Mouse (Mus musculus): ENCODE measurements around the gene Mettl16. TPM values are rescaled to one million over a fixed set of nuclear protein-coding genes. Genes with fewer than 3 reads are reported as not detected.

Gene Mettl16
- polyA plus RNA-seq (2012), result 24.8 and 34.6 TPM in 2 replicates

GRCm38 (mm10) chr11:74770595-74771207 lies at the start of gene Mettl16:
Gene Mettl16, plus strand, starts transcription at chr11:74770830.
- TF ChIP-seq GATA1 (IDR thresholded peaks at IDR 0.05; ENCODE audit: low read length), result no peak

GRCm38 (mm10) chr11:74721141-74721540 lies 49.5 kb upstream of the Mettl16 start:
- TF ChIP-seq GATA1 (IDR thresholded peaks at IDR 0.05; ENCODE audit: low read length), result no peak

GRCm38 (mm10) chr11:74721971-74722370 lies 48.7 kb upstream of the Mettl16 start:
- TF ChIP-seq GATA1 (IDR thresholded peaks at IDR 0.05; ENCODE audit: low read length), result no peak

DNA sequence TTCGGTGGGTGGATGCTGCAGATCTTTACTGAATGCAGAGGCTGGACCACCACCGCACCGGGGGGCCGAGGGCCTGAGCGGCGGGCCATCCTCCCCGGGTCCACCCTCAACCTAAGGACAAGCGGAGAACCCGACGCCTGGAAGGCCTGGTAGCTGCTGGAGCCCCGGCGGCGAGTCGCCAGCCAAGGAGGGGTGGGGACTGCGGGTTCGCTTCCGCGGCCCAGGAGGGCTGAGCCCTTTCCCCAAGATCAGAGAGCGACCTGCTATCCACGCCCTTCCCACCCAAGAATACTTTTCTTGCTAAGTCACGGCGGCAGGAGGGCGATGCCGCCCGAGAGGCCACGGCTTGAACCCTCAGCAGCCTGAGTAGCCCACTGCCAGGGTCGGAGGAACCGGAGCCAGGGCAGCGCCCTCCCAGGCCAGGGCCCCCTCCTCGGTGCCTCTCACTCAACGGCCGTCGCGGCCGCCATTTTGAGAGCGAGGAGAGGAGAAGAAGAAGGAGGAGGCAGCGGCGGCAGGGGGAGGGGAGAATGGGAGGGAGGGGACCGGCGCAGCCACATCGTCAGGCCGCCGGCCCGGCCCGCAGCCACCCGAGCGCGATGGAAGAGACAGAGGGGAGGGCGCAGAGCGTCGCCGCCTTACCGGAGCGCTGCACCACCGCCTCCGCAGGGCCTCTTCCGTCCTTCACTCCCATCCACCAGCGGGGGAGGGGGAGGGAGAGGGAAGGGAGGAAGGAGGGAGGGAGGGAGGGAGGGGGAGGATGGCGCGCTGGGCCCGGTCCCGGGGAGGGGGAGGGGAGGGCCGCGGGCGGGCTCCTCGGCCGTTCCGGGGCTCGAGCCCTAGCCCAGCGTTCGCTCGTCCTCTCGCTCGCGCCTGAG lies 47.0 kb upstream of the Mettl16 start:
- TF ChIP-seq GATA1 (IDR thresholded peaks at IDR 0.05; ENCODE audit: low read length), result no peak

DNA sequence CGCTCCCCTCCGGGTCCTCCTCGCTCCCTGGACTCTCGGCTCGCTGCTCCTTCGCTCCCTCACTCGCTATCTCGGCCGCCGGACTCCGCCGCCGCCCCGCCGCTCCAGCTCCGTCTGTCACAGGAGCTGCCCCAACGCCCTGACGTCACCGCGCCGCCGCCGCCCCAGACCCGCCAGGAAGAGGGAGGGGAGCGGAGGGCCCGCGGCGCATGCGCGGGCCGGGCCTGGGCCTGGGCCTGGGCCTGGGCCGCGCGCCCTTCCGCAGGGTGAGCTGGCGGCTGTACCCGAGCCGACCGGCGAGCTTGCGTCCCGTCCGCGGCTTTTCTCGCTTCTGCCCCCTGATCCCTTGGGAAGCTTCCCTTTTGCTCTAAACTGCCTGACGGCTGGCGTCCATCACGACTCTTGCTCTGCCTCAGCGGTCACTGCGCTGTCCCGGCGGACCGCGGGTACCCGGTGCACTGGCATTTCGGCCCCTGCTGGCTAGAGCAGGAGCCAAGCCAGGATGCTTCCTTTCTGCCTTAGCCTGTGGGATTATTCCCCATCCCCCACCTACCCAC lies 46.3 kb upstream of the Mettl16 start, which contains the start of gene Pafah1b1:
Gene Pafah1b1 (minus strand): TSS at position 436 of the 557 bp plus-strand sequence.
- no peak for TF ChIP-seq GATA1 (IDR thresholded peaks at IDR 0.05; ENCODE audit: low read length)

- TF ChIP-seq GATA1 (IDR thresholded peaks at IDR 0.05; ENCODE audit: low read length), result no peak
Measured at GRCm38 (mm10) chr11:74725181-74725580, 45.4 kb upstream of the Mettl16 start.

GRCm38 (mm10) chr11:74734917-74735316 lies 35.7 kb upstream of the Mettl16 start:
- TF ChIP-seq GATA1 (IDR thresholded peaks at IDR 0.05; ENCODE audit: low read length), result no peak

GRCm38 (mm10) chr11:74737861-74738260 lies 32.8 kb upstream of the Mettl16 start:
- TF ChIP-seq GATA1 (IDR thresholded peaks at IDR 0.05; ENCODE audit: low read length), result no peak

DNA sequence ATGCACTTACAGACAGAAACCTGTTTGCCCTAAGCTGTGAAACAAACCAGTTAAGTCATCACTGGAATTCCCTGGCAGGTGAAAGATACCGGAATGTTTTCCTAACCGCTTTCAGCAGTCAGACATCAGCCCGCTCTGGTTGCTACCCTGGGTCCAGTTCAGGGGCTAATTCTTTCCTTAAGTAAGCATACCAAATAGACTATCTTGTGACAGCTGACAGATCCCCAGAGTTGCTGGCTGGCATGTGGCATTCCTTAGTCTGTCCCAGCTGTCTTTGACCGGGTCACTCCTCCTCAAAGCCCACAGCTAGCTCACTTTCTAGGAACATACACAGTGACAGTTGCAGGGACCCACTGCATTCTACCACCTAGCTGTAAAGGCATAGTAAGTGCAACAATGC lies 22.6 kb upstream of the Mettl16 start:
- no peak for TF ChIP-seq GATA1 (IDR thresholded peaks at IDR 0.05; ENCODE audit: low read length)

DNA sequence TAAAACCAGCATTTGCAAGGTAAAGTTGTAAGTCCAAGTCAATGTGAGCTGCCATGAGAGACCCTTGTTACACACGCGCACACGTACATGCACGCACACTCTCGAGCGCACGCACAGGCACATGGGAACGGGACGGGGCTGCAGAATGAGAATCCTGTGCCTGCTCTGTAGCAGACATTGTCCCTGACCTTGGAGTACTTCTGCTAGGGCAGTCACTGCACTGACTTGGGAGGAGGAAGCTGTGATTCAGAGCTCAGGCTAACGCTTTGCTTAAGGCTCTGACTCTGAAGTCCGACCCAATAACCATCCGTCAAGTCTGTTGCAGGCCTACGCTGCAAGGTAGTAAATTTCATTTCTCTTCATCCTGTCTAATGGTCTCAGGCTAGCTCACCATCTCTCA lies 21.4 kb upstream of the Mettl16 start:
- no peak for TF ChIP-seq GATA1 (IDR thresholded peaks at IDR 0.05; ENCODE audit: low read length)

DNA sequence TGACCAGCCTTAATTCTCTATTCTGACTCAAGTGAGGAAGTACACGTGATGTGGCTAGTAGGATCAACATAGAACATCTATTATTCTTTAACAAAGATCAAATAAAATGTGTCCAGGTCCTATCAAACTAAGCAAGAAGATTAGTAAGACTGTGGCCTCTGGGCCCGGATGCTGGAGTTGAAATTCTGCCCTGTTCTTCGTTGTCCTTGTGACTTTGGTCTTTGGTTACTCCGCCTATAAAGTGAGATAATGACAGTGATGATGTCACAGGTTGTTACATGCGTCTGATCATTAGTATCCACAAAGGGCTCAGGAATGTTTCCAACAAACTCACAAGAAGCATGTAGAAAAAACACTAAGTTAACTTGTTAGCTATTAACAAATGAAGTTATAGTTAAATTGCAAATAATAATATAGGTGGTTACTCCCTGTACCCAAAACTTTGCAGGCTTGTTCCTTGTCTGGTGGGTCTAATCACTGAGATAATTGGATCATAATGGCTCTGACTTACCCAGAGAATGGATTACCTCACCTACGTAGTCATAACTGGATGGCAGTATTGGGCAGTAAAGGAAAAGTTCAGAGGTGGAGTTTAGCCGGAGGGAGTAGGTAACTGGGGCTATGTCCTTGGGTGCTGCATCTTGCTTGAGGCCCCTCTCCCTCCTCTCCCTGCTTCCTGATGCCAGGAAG lies 19.8 kb upstream of the Mettl16 start:
- TF ChIP-seq GATA1 (IDR thresholded peaks at IDR 0.05; ENCODE audit: low read length), result no peak

GRCm38 (mm10) chr11:74751352-74752066 lies 19.1 kb upstream of the Mettl16 start:
- TF ChIP-seq GATA1 (IDR thresholded peaks at IDR 0.05; ENCODE audit: low read length), result no peak

- TF ChIP-seq GATA1 (IDR thresholded peaks at IDR 0.05; ENCODE audit: low read length), result no peak
Measured at GRCm38 (mm10) chr11:74756631-74757030, 14.0 kb upstream of the Mettl16 start.

GRCm38 (mm10) chr11:74761011-74761705 lies 9.5 kb upstream of the Mettl16 start:
- TF ChIP-seq GATA1 (IDR thresholded peaks at IDR 0.05; ENCODE audit: low read length), result no peak

All from G1E-ER4 (cell line).